Mouse (Mus musculus) midbrain, embryonic 14.5 days (tissue): ENCODE measurements around the gene Ust. TPM values are rescaled to one million over a fixed set of nuclear protein-coding genes. Genes with fewer than 3 reads are reported as not detected.
"Not testable (repeated sequence)": the region's sequence is repeated elsewhere in the genome, so short reads cannot be mapped to it uniquely, and the experiment has no call there.

Experiments
- ATAC-seq: fragments of 200-750 bp; cut with Nextera tagmentation; 2 replicates; pipeline ENCODE4 v1.8.0; 2017; ENCODE audit warnings: moderate number of reproducible peaks, moderate library complexity; ENCODE audit not compliant: low FRiP score, low TSS enrichment
- DNase-seq: peaks from one replicate; pipeline ENCODE4 v3.0.0-alpha.2; 2015
- H3K27ac ChIP-seq: fragments of 300-500 bp; sonication (generic); replicated peaks from 2 replicates; pipeline ENCODE4 v1.5.1; 2014; ENCODE audit warnings: mild to moderate bottlenecking, low read depth, low read length, moderate library complexity
- H3K27me3 ChIP-seq: fragments of 300-500 bp; sonication (generic); 2 replicates; pipeline ENCODE4 v1.6.1; 2014; ENCODE audit warnings: low read length, control low read depth, mixed read lengths; ENCODE audit not compliant: control insufficient read depth, insufficient read depth
- H3K36me3 ChIP-seq: fragments of 300-500 bp; sonication (generic); 2 replicates; pipeline ENCODE4 v1.6.1; 2014; ENCODE audit warnings: low read length, control low read depth; ENCODE audit not compliant: control insufficient read depth, insufficient read depth
- H3K4me1 ChIP-seq: fragments of 300-500 bp; sonication (generic); 2 replicates; pipeline ENCODE4 v1.6.1; 2014; ENCODE audit warnings: mild to moderate bottlenecking, antibody characterized with exemption, low read length, control low read depth; ENCODE audit not compliant: control insufficient read depth, insufficient read depth
- H3K4me2 ChIP-seq: fragments of 300-500 bp; sonication (generic); 2 replicates; pipeline ENCODE4 v1.6.1; 2014; ENCODE audit warnings: mild to moderate bottlenecking, low read length, moderate library complexity
- H3K4me3 ChIP-seq: fragments of 300-500 bp; sonication (generic); replicated peaks from 2 replicates; pipeline ENCODE4 v1.5.1; 2014; ENCODE audit warnings: low read depth, low read length
- H3K9ac ChIP-seq: fragments of 300-500 bp; sonication (generic); replicated peaks from 2 replicates; pipeline ENCODE4 v1.6.1; 2014; ENCODE audit warnings: mild to moderate bottlenecking, low read length, moderate library complexity
- H3K9me3 ChIP-seq: fragments of 300-500 bp; sonication (generic); 2 replicates; pipeline ENCODE4 v1.6.1; 2016; ENCODE audit warnings: low read length, control low read depth, mixed read lengths; ENCODE audit not compliant: control insufficient read depth
- WGBS: fragments of 180-500 bp; shearing (Covaris S2); extraction: QIAGEN DNeasy Blood & Tissue Kit; methylation state at CpG from one replicate; pipeline ENCODE4 v1.1.7; 2014; 5-methylcytosine and 5-hydroxymethylcytosine counted together
- polyA plus RNA-seq: library from polyadenylated mRNA; unstranded; fragments of >200 nt; fragmentation: Nextera tagmentation; extraction: Ambion mirVana; gene quantifications from 2 replicates; pipeline ENCODE4 v1.2.1, GENCODE M21; 2014

Gene Ust
- 3.4 and 4.0 TPM in 2 replicates for polyA plus RNA-seq

DNA sequence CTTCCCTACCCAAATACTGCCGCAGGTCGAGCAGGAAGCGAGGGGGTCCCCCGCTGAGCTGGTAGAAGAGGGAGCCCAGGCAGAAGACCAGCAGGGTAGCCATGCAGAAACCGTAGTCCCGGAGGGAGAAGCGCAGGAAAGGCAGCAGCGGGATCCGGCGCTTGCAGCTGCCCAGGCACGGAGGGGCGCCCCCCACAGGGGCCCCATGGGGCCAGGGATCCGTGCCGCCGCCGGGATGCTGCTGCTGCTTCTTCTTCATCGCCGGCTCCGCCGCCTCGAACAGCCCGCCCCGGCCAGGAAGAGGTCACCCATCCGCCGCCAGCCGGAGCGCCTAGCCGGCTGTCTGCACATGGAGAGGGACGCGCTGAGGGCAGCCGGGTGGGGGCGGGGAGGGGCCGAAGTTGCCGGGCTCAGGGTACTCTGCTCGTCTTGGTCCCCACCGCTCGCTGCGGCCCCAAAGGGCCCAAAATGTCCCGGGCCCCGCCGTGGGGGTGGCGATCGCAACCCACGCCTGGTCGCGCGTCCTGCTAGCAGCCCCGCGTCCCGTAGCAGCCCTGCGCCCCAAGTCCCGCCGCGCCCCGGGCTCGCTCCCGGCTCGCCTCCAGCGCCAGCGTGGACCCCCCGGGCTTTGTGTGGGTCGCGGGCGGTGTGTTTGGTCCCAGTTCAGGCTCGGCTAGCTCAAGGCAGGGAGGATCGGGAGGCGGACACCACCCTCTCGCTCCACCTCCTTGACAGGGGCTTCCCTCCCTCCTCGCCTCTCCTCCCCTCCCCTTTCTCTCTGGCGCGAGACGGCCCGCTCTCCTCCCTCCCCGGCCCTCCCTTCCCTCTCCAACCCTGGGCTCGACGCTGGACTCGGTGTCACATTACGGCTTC, at the start of gene Ust:
Ust (minus strand) TSS at position 685 of the 873 bp plus-strand sequence.
- Histone ChIP-seq H3K27me3 (peaks cover 12% of the 10 kb centered on the region; the same call in 1 of the 2 replicates), H3K4me2 (peak within 1 kb of the TSS; percentile 94), H3K36me3 (no peaks in the 10 kb centered on the region), H3K9me3 (no peaks in the 10 kb centered on the region), H3K4me1 (0 out of 2 replicates have a peak, but pooled peaks cover 8% of the 10 kb centered on the region), H3K27ac (no peak within 1 kb of the TSS), H3K4me3 (peak within 1 kb of the TSS; percentile 85), H3K9ac (peak within 1 kb of the TSS; percentile 76)
- ATAC-seq (peak; percentile 88), DNase-seq (peak; percentile 80)
- under 1% methylated on average over 75 of the region's 78 CpGs for WGBS

DNA sequence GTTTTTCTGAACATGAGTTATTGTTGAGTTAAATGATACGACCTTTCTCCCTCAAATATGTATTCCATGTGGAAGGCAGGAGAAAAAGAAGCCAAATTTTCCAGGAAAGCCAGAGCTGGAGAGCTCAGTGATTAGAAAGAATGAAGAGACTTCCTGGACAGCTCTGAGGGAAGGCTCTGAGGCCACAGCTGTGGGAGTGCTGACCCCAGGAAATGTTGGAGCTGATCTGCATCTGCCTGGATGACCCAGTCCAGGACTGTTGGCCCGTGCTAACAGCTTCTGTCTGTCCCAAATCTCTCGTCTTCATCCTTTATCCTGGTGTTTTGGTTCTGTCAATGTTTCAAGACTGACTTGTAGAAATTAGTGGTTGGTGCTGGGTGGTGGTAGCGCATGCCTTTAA, 42.7 kb upstream of the Ust start:
- DNase-seq (no peak), ATAC-seq (no peak)
- H3K4me3 ChIP-seq = no peak overlapping the region
- no peak overlapping the region for H3K4me2 ChIP-seq
- H3K27ac ChIP-seq = no peak overlapping the region
- H3K36me3 ChIP-seq = no peaks in the 10 kb centered on the region
- H3K9ac ChIP-seq = no peak overlapping the region
- no peaks in the 10 kb centered on the region for H3K27me3 ChIP-seq
- no peaks in the 10 kb centered on the region for H3K4me1 ChIP-seq
- WGBS = 87% methylated on average over 4 of the region's 4 CpGs
- 0 out of 2 replicates have a peak, but pooled peaks cover 2% of the 10 kb centered on the region for H3K9me3 ChIP-seq

DNA sequence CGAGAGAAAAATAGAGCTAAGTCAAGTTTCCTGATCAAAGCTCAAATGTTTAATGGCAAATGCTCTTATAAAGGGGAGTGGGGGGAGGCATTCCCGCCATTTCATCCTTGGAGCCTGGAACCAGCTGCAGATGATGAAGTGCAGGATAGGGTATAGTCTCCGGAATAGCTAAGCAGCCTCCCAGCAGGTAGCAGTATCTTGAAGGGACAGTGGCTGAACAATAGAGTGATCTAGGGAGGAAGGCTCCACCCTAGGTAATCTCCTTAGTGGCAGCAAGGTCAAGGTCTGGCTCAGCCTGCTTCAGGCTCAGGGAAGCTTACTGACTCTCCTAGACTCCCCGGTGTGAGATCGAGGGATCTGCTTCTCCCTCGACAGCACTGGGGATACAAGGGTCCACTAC, 40.9 kb upstream of the Ust start:
- not testable (repeated sequence) for H3K4me1 ChIP-seq, ATAC-seq, H3K27ac ChIP-seq, H3K27me3 ChIP-seq, H3K9ac ChIP-seq, H3K9me3 ChIP-seq, H3K4me2 ChIP-seq, DNase-seq, H3K4me3 ChIP-seq, H3K36me3 ChIP-seq
- WGBS = 56% methylated on average over 6 of the region's 6 CpGs

DNA sequence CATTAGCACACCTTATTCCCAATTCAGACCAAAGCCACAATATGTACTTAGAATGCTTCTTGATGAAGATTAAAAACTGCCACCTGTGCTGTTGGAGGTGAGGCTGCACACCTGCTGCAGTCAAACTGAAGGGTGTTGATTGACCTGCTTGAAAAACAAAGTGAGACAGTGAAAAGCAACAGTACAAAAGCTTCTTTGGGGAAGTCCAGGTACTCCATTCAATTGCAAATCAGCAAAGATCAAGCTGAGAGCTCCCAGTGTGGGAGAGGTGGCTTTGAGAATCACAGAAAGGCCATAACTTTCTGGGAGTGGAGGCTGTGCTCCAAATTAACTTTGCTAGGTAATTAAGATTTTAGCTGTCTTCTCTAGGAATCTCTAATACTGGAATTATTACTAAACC, 33.6 kb upstream of the Ust start:
- not testable (repeated sequence) for H3K4me2 ChIP-seq, H3K27ac ChIP-seq, H3K4me3 ChIP-seq, H3K36me3 ChIP-seq, DNase-seq, H3K9ac ChIP-seq, H3K27me3 ChIP-seq, ATAC-seq, H3K9me3 ChIP-seq, H3K4me1 ChIP-seq

DNA sequence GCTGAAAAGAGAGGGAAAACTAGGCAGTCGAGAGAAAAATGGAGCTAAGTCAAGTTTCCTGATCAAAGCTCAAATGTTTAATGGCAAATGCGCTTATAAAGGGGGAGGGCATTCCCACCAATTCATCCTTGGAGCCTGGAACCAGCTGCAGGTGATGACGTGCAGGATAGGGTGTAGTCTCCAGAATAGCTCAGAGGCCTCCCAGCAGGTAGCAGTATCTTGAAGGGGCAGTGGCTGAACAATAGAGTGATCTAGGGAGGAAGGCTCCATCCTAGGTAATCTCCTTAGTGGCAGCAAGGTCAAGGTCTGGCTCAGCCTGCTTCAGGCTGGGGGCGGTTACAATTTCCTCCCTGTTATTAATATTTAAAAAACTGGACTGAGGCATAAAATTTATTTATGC, 33.0 kb upstream of the Ust start:
- DNase-seq, H3K4me2 ChIP-seq, ATAC-seq, H3K27ac ChIP-seq, H3K9ac ChIP-seq, H3K4me1 ChIP-seq, H3K9me3 ChIP-seq, H3K4me3 ChIP-seq, H3K27me3 ChIP-seq, H3K36me3 ChIP-seq: not testable (repeated sequence)
- 85% methylated on average over 4 of the region's 4 CpGs for WGBS

DNA sequence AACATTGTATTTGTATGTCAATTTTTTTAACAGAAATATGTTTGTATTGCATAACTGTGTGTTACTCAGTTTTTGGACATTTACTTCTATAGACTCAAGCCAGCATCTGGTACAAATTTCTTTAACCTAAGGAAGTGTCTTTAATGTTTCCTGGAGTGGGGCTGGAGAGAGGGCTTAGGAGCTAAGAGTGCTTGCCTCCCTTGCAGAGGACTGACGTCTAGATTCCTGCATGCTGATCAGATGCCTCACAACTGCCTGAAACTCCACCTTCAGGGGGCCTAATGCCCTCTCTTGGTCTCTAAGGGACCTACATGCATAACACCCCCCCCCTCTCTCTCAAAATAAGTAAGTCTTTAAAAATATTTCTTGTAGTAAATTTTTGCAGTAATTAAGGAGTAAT, 22.9 kb upstream of the Ust start:
- Histone ChIP-seq H3K9ac (no peak overlapping the region), H3K4me2 (no peak overlapping the region), H3K27ac (no peak overlapping the region), H3K4me3 (no peak overlapping the region), H3K9me3 (no peaks in the 10 kb centered on the region), H3K27me3 (no peaks in the 10 kb centered on the region), H3K36me3 (no peaks in the 10 kb centered on the region), H3K4me1 (no peaks in the 10 kb centered on the region)
- ATAC-seq = no peak
- 9% methylated on average over 1 of the region's 1 CpGs for WGBS
- no peak for DNase-seq

DNA sequence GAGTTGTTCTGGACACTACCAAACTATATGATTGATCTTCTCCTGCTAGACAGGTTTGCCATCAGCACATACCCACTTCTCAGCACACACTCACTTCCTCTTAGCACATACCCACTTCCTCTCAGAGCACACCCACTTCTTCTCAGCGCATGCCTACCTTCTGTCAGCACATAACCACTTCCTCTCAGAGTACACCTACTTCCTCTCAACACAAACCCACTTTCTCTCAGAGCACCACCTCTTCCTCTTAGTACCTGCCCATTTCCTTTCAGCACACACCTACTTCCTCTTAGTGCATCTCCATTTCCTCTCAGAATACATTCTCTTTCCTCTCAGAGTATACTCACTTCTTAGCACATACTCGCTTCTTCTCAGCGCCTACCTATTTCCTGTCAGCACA, 16.8 kb upstream of the Ust start:
- H3K27ac ChIP-seq = no peak overlapping the region
- DNase-seq (no peak), ATAC-seq (no peak)
- H3K4me1 ChIP-seq = no peaks in the 10 kb centered on the region
- no peaks in the 10 kb centered on the region for H3K27me3 ChIP-seq
- no peak overlapping the region for H3K4me2 ChIP-seq
- no peaks in the 10 kb centered on the region for H3K9me3 ChIP-seq
- 93% methylated on average over 3 of the region's 3 CpGs for WGBS
- no peaks in the 10 kb centered on the region for H3K36me3 ChIP-seq
- no peak overlapping the region for H3K4me3 ChIP-seq
- no peak overlapping the region for H3K9ac ChIP-seq

DNA sequence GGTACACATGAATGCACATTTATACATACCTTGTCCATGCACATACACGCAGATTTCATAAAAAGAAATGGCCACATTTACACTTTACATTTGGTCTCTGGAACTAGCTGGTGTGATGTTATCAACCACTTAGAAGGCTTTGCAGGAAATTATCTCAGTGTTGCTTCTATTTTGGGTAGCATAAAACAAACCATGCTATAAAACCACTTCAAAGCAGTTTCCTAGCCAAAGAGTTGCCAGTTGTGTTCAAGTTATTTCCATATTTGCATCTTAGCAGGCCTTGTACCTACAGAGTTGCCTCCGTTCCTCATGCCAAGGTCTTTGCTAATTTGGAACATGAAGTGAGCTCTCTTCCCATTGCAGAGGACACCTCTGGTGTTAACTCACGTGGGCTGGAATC, 13.0 kb upstream of the Ust start:
- ATAC-seq = no peak
- WGBS = 89% methylated on average over 3 of the region's 3 CpGs
- no peaks in the 10 kb centered on the region for H3K9me3 ChIP-seq

DNA sequence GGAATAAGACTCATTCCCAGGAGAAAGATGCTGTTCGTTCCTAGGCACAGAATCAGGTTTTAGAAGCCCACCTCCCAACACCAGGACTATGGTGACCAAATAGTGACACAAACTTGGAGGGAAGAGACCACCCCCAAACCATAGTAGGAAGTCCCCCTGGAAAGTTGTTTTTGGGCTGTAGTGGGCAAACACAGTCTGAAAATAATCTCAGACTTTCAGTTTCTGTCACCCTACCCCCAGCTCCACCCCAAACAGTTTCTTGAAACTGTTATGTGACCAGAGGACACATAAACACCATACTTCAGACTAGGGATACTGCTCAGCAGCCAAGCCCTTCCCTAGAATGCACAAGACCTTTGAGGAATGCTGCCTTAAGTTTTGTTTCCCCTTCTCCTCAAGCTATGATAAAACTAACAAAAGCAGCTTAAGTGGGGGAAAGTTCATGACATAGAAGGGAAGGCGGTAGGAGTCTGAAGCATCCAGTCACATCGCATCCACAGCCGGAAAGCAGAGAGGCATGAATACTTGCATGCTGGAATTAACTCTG, 12.0 kb upstream of the Ust start:
- Histone ChIP-seq H3K4me3 (no peak overlapping the region), H3K9ac (no peak overlapping the region), H3K4me2 (no peak overlapping the region), H3K36me3 (no peaks in the 10 kb centered on the region), H3K27me3 (no peaks in the 10 kb centered on the region), H3K4me1 (no peaks in the 10 kb centered on the region), H3K9me3 (no peaks in the 10 kb centered on the region), H3K27ac (no peak overlapping the region)
- ATAC-seq (no peak), DNase-seq (no peak)
- 85% methylated on average over 4 of the region's 4 CpGs for WGBS

More for the DNA sequence above, 13.0 kb upstream of the Ust start:
- Histone ChIP-seq H3K4me1 (no peaks in the 10 kb centered on the region), H3K27ac (no peak overlapping the region), H3K27me3 (no peaks in the 10 kb centered on the region), H3K4me3 (no peak overlapping the region), H3K4me2 (no peak overlapping the region), H3K9ac (no peak overlapping the region), H3K36me3 (no peaks in the 10 kb centered on the region)
- no peak for DNase-seq
